Mouse (Mus musculus) myocyte (in vitro differentiated cells): ENCODE data around the gene Olfr792.

Source experiments
- CEBPB ChIP-seq: IDR thresholded peaks from 2 replicates; pipeline ENCODE4 v1.6.1; 2011; ENCODE audit warnings: mild to moderate bottlenecking, moderate library complexity; ENCODE audit not compliant: poor library complexity, insufficient read depth, severe bottlenecking
- E2F4 ChIP-seq: IDR thresholded peaks from one replicate; pipeline ENCODE4 v1.6.1; 2011; ENCODE audit warnings: mild to moderate bottlenecking, control low read depth, moderate library complexity; ENCODE audit not compliant: insufficient read depth
- MYOD1 ChIP-seq, 3 experiments: IDR thresholded peaks; one replicate each; pipeline ENCODE4 v1.6.1; 2011; ENCODE audit warnings: control low read depth in 2 of 3, low read depth in 2 of 3, mild to moderate bottlenecking in 2 of 3, moderate library complexity in 1 of 3; ENCODE audit not compliant: insufficient read length in 2 of 3, control insufficient read depth in 1 of 3
- POLR2A ChIP-seq: IDR thresholded peaks from one replicate; pipeline ENCODE4 v1.6.1; 2011; ENCODE audit warnings: low read depth, mild to moderate bottlenecking, control low read depth, moderate library complexity; ENCODE audit not compliant: insufficient read length
- POLR2AphosphoS2 ChIP-seq: IDR thresholded peaks from one replicate; pipeline ENCODE4 v1.6.1; 2011; ENCODE audit warnings: low read depth, control low read depth; ENCODE audit not compliant: insufficient read length
- SRF ChIP-seq: IDR thresholded peaks from one replicate; pipeline ENCODE4 v1.6.1; 2011; ENCODE audit warnings: low read depth; ENCODE audit not compliant: control insufficient read depth, insufficient read length
- TCF12 ChIP-seq: IDR thresholded peaks from one replicate; pipeline ENCODE4 v1.6.1; 2011; ENCODE audit warnings: mild to moderate bottlenecking, control low read depth; ENCODE audit not compliant: poor library complexity, insufficient read depth, severe bottlenecking
- TCF3 ChIP-seq: IDR thresholded peaks from one replicate; pipeline ENCODE4 v1.6.1; 2011; ENCODE audit warnings: low read depth, control low read depth; ENCODE audit not compliant: insufficient read length
- USF1 ChIP-seq: IDR thresholded peaks from one replicate; pipeline ENCODE4 v1.6.1; 2011; ENCODE audit warnings: low read depth, mild to moderate bottlenecking, control low read depth, moderate library complexity

DNA sequence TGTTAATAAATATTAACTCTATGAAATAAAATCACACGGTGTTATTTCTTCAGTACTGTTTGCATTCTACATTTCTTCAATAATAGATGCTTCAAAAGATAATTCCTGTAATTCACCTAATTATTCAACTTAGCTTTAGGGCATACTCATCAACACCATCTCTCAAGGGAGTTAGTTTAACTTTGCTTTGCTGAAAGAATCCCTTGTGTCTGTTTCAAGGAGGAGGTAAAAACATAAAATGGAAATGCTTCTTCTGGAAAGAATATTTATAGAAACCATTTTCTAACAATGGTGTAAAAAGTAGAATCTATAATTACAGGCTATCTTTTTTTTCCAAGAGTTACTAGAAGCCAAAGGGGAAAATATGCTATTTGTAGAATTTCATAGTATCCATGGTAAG is at the start of gene Olfr792:
- no peak for TF ChIP-seq POLR2A
- TF ChIP-seq CEBPB, result no peak
- TF ChIP-seq MYOD1 (IDR thresholded peaks at IDR 0.05; ENCODE audit: control insufficient read depth in 1 of 3, insufficient read length in 2 of 3, low read depth in 2 of 3), result no peak
- no peak for TF ChIP-seq USF1
- no peak for TF ChIP-seq SRF
- TF ChIP-seq TCF12, result no peak
- no peak for TF ChIP-seq POLR2AphosphoS2
- no peak for TF ChIP-seq E2F4
- no peak for TF ChIP-seq TCF3
